Mouse (Mus musculus) spleen, adult 2 months (tissue): ENCODE results near the gene Crmp1. TPM values are rescaled to one million over a fixed set of nuclear protein-coding genes. Genes with fewer than 3 reads are reported as not detected.

ENCODE experiments used
- DNase-seq, 2 experiments: peaks; one replicate each; pipeline versions ENCODE4 v3.0.0 to v3.0.0-alpha.2; 2012 to 2021; ENCODE audit warnings: low spot score in 2 of 2, low read depth in 1 of 2
- H3K27ac ChIP-seq: fragments of 200-500 bp; 2 replicates; pipeline ENCODE4 v1.5.1; 2012; ENCODE audit warnings: low read length, inconsistent platforms; ENCODE audit not compliant: insufficient read depth
- H3K27me3 ChIP-seq: fragments of 200-500 bp; 2 replicates; pipeline ENCODE4 v1.6.1; 2012; ENCODE audit warnings: mild to moderate bottlenecking, moderate library complexity, low read length, inconsistent platforms; ENCODE audit not compliant: control insufficient read depth, insufficient read depth
- H3K36me3 ChIP-seq: fragments of 200-500 bp; 2 replicates; pipeline ENCODE4 v1.6.1; 2012; ENCODE audit warnings: mild to moderate bottlenecking, low read length, inconsistent platforms; ENCODE audit not compliant: control insufficient read depth, insufficient read depth
- H3K4me1 ChIP-seq: fragments of 200-500 bp; 2 replicates; pipeline ENCODE4 v1.6.1; 2011; ENCODE audit warnings: inconsistent platforms; ENCODE audit not compliant: control insufficient read depth, insufficient read depth, insufficient read length
- H3K4me3 ChIP-seq: fragments of 200-500 bp; 2 replicates; pipeline ENCODE4 v1.5.1; 2011; ENCODE audit warnings: mild to moderate bottlenecking, inconsistent platforms; ENCODE audit not compliant: insufficient read depth, insufficient read length; ENCODE audit errors: extremely low read depth
- CTCF ChIP-seq: fragments of 200-500 bp; IDR thresholded peaks from 2 replicates; pipeline ENCODE4 v1.5.1; 2011; ENCODE audit warnings: mild to moderate bottlenecking, inconsistent platforms; ENCODE audit not compliant: insufficient read depth, insufficient read length, insufficient replicate concordance; ENCODE audit errors: extremely low read depth
- POLR2A ChIP-seq: fragments of 200-500 bp; IDR thresholded peaks from 2 replicates; pipeline ENCODE4 v1.6.1; 2011; ENCODE audit warnings: low read depth, low read length, inconsistent platforms
- WGBS: fragments of 180-500 bp; shearing (Covaris S2); methylation state at CpG from one replicate; pipeline ENCODE4 v1.1.7; 2018; 5-methylcytosine and 5-hydroxymethylcytosine counted together
- polyA plus RNA-seq: library from polyadenylated mRNA; depleted of rRNA; stranded (reverse); fragments of >200 nt; gene quantifications from 2 replicates; pipeline ENCODE4 v1.2.3, GENCODE M21; 2012; rRNA removed

The Crmp1 gene
- polyA plus RNA-seq: 1.4 and 1.5 TPM in 2 replicates

GRCm38 (mm10) chr5:37241651-37242151 is at the start of gene Crmp1:
Crmp1 (plus strand) TSS chr5:37241940.
- no peak for DNase-seq
- peaks cover 37% of the 10 kb centered on the region for H3K27me3 ChIP-seq

GRCm38 (mm10) chr5:37196196-37196595 is 45.5 kb upstream of the Crmp1 start:
- no peak overlapping the region for H3K27ac ChIP-seq
- H3K36me3 ChIP-seq: no peaks in the 10 kb centered on the region
- no peaks in the 10 kb centered on the region for H3K27me3 ChIP-seq
- no peak overlapping the region for H3K4me3 ChIP-seq
- 71% methylated on average over 8 of the region's 8 CpGs for WGBS
- TF ChIP-seq POLR2A (no peak), CTCF (no peak)
- no peaks in the 10 kb centered on the region for H3K4me1 ChIP-seq
- DNase-seq: no peak

More at GRCm38 (mm10) chr5:37241651-37242151, at the start of gene Crmp1:
- whole genome bisulfite sequencing: 4% methylated on average over 54 of the region's 56 CpGs
- TF ChIP-seq CTCF (no peak), POLR2A (no peak)
- Histone ChIP-seq H3K4me1 (peaks cover 7% of the 10 kb centered on the region), H3K27ac (no peak within 1 kb of the TSS), H3K36me3 (no peaks in the 10 kb centered on the region), H3K4me3 (no peak within 1 kb of the TSS)

GRCm38 (mm10) chr5:37196666-37197250 is 45.0 kb upstream of the Crmp1 start:
- no peak for DNase-seq
- H3K27me3 ChIP-seq: no peaks in the 10 kb centered on the region
- H3K4me3 ChIP-seq: no peak overlapping the region
- H3K36me3 ChIP-seq: no peaks in the 10 kb centered on the region
- H3K27ac ChIP-seq: no peak overlapping the region
- WGBS: 36% methylated on average over 10 of the region's 10 CpGs
- H3K4me1 ChIP-seq: no peaks in the 10 kb centered on the region
- TF ChIP-seq POLR2A (no peak), CTCF (no peak)

- TF ChIP-seq POLR2A: no peak
- TF ChIP-seq CTCF: no peak
- Histone ChIP-seq H3K36me3 (no peaks in the 10 kb centered on the region), H3K4me3 (no peak overlapping the region), H3K27ac (no peak overlapping the region), H3K27me3 (no peaks in the 10 kb centered on the region), H3K4me1 (no peaks in the 10 kb centered on the region)
- WGBS: 56% methylated on average over 3 of the region's 3 CpGs
- DNase-seq: no peak
Measured at GRCm38 (mm10) chr5:37197423-37197822, 44.3 kb upstream of the Crmp1 start.

GRCm38 (mm10) chr5:37198011-37198688 is 43.6 kb upstream of the Crmp1 start:
- Histone ChIP-seq H3K27me3 (no peaks in the 10 kb centered on the region), H3K36me3 (no peaks in the 10 kb centered on the region), H3K4me1 (no peaks in the 10 kb centered on the region), H3K27ac (no peak overlapping the region), H3K4me3 (no peak overlapping the region)
- WGBS: 16% methylated on average over 2 of the region's 2 CpGs
- no peak for DNase-seq
- TF ChIP-seq POLR2A: no peak
- no peak for TF ChIP-seq CTCF

- Histone ChIP-seq H3K4me1 (no peaks in the 10 kb centered on the region), H3K27ac (no peak overlapping the region), H3K4me3 (no peak overlapping the region), H3K27me3 (no peaks in the 10 kb centered on the region), H3K36me3 (no peaks in the 10 kb centered on the region)
- DNase-seq: no peak
- no peak for TF ChIP-seq CTCF
- no peak for TF ChIP-seq POLR2A
- WGBS: 54% methylated on average over 1 of the region's 1 CpGs
Measured at GRCm38 (mm10) chr5:37202285-37202684, 39.5 kb upstream of the Crmp1 start.

- no peak for DNase-seq
- 78% methylated on average over 7 of the region's 7 CpGs for WGBS
- H3K27me3 ChIP-seq: no peaks in the 10 kb centered on the region
- H3K27ac ChIP-seq: no peak overlapping the region
- TF ChIP-seq POLR2A: no peak
- TF ChIP-seq CTCF: no peak
- no peak overlapping the region for H3K4me3 ChIP-seq
- no peaks in the 10 kb centered on the region for H3K4me1 ChIP-seq
- no peaks in the 10 kb centered on the region for H3K36me3 ChIP-seq
Measured at GRCm38 (mm10) chr5:37204886-37205285, 36.9 kb upstream of the Crmp1 start.
